Comparison of ENCODE assay signal across 22 mouse cellular contexts in genomic region chr6:92559261-92559660, GRCm38 (mm10).
DNase-seq lines count a peak whose midpoint lies in the region; ATAC-seq and TF ChIP-seq lines count a peak whose summit lies in the region.
"Had no signal": no experiment of that assay in that cellular context is flagged by ENCODE, and none has a peak within 500 bp of the region (broad histone marks: within the 10 kb centered on the region; RNA-seq: fewer than 3 reads in every experiment).

No protein-coding gene starts in this region.

- no peaks in the 10 kb centered on the region for H3K27me3 ChIP-seq in intestine, postnatal 0 days (replicated peaks; ENCODE audit: control insufficient read depth, insufficient read depth, low read length)
- no peaks in the 10 kb centered on the region for H3K27me3 ChIP-seq in intestine, embryonic 15.5 days (replicated peaks)
- no peaks in the 10 kb centered on the region for H3K27me3 ChIP-seq in lung, postnatal 0 days (replicated peaks; ENCODE audit: insufficient read depth, low read length)
- H3K27me3 ChIP-seq: embryonic facial prominence, embryonic 12.5 days; forebrain, embryonic 12.5 days; hindbrain, embryonic 12.5 days; limb, embryonic 15.5 days; liver, embryonic 15.5 days; midbrain, embryonic 12.5 days had no signal

- H3K9me3 ChIP-seq in intestine, postnatal 0 days (ENCODE audit: control insufficient read depth), result no peaks in the 10 kb centered on the region
- H3K9me3 ChIP-seq in intestine, embryonic 15.5 days, result no peaks in the 10 kb centered on the region
- H3K9me3 ChIP-seq in lung, postnatal 0 days (ENCODE audit: low read length), result no peaks in the 10 kb centered on the region
- no peaks in the 10 kb centered on the region for H3K9me3 ChIP-seq in ES-E14 (ENCODE audit: control insufficient read depth, insufficient read depth, low read depth, low read length)
- H3K9me3 ChIP-seq: embryonic facial prominence, embryonic 12.5 days; forebrain, embryonic 12.5 days; hindbrain, embryonic 12.5 days; limb, embryonic 15.5 days; liver, embryonic 15.5 days; midbrain, embryonic 12.5 days had no signal

- 88% methylated on average over 1 of the region's 1 CpGs for WGBS in intestine, postnatal 0 days
- WGBS in intestine, embryonic 15.5 days, result 100% methylated on average over 1 of the region's 1 CpGs
- 100% methylated on average over 1 of the region's 1 CpGs for WGBS in lung, postnatal 0 days

- no peaks in the 10 kb centered on the region for H3K36me3 ChIP-seq in intestine, postnatal 0 days (ENCODE audit: control insufficient read depth, insufficient read depth)
- H3K36me3 ChIP-seq in intestine, embryonic 15.5 days, result no peaks in the 10 kb centered on the region
- no peaks in the 10 kb centered on the region for H3K36me3 ChIP-seq in lung, postnatal 0 days (ENCODE audit: insufficient read depth, low read length)
- H3K36me3 ChIP-seq in ES-E14 (ENCODE audit: control insufficient read depth, insufficient read depth, low read length, poor library complexity, severe bottlenecking), result no peaks in the 10 kb centered on the region
- H3K36me3 ChIP-seq: embryonic facial prominence, embryonic 12.5 days; forebrain, embryonic 12.5 days; hindbrain, embryonic 12.5 days; limb, embryonic 15.5 days; liver, embryonic 15.5 days; midbrain, embryonic 12.5 days had no signal

- H3K4me1 ChIP-seq in intestine, postnatal 0 days (replicated peaks; ENCODE audit: control insufficient read depth, insufficient read depth, low read length), result no peaks in the 10 kb centered on the region
- no peaks in the 10 kb centered on the region for H3K4me1 ChIP-seq in intestine, embryonic 15.5 days (replicated peaks)
- H3K4me1 ChIP-seq in lung, postnatal 0 days (ENCODE audit: insufficient read depth, low read depth, low read length), result peaks cover 4% of the 10 kb centered on the region; the same call in 1 of the 2 replicates
- H3K4me1 ChIP-seq in ES-E14 (ENCODE audit: control insufficient read depth in 2 of 2, insufficient read depth in 2 of 2, low read length in 2 of 2, poor library complexity in 1 of 2), result no peaks in the 10 kb centered on the region
- H3K4me1 ChIP-seq: forebrain, embryonic 12.5 days; hindbrain, embryonic 12.5 days; limb, embryonic 15.5 days; liver, embryonic 15.5 days; midbrain, embryonic 12.5 days had no signal

- H3K27ac ChIP-seq in intestine, postnatal 0 days (ENCODE audit: low read depth, low read length), result no peak overlapping the region
- no peak overlapping the region for H3K27ac ChIP-seq in intestine, embryonic 15.5 days
- H3K27ac ChIP-seq in lung, postnatal 0 days (ENCODE audit: low read length), result no peak overlapping the region
- no peak overlapping the region for H3K27ac ChIP-seq in ES-E14 (ENCODE audit: insufficient read depth, low read depth, low read length, poor library complexity, severe bottlenecking)
- H3K27ac ChIP-seq: embryonic facial prominence, embryonic 12.5 days; forebrain, embryonic 12.5 days; hindbrain, embryonic 12.5 days; left cerebral cortex, adult 2 months; limb, embryonic 15.5 days; liver, embryonic 15.5 days; midbrain, embryonic 12.5 days had no signal

- no peak for TF ChIP-seq EP300 in lung, postnatal 0 days (IDR thresholded peaks at IDR 0.05)

- no peak overlapping the region for H3K4me2 ChIP-seq in intestine, postnatal 0 days (replicated peaks; ENCODE audit: low read depth)
- no peak overlapping the region for H3K4me2 ChIP-seq in intestine, embryonic 15.5 days (replicated peaks)
- no peak overlapping the region for H3K4me2 ChIP-seq in lung, postnatal 0 days (replicated peaks; ENCODE audit: low read depth, low read length)
- H3K4me2 ChIP-seq: embryonic facial prominence, embryonic 12.5 days; forebrain, embryonic 12.5 days; hindbrain, embryonic 12.5 days; limb, embryonic 15.5 days; liver, embryonic 15.5 days; midbrain, embryonic 12.5 days had no signal

- no peak overlapping the region for H3K4me3 ChIP-seq in intestine, postnatal 0 days (ENCODE audit: low read depth, low read length)
- H3K4me3 ChIP-seq in intestine, embryonic 15.5 days (replicated peaks), result no peak overlapping the region
- H3K4me3 ChIP-seq in lung, postnatal 0 days (ENCODE audit: low read depth, low read length), result no peak overlapping the region
- no peak overlapping the region for H3K4me3 ChIP-seq in ES-E14 (ENCODE audit: insufficient read depth in 1 of 2, low read depth in 1 of 2, low read length in 2 of 2, poor library complexity in 1 of 2, severe bottlenecking in 1 of 2)
- H3K4me3 ChIP-seq: embryonic facial prominence, embryonic 12.5 days; forebrain, embryonic 12.5 days; hindbrain, embryonic 12.5 days; left cerebral cortex, adult 2 months; limb, embryonic 15.5 days; liver, embryonic 15.5 days; midbrain, embryonic 12.5 days had no signal

- ATAC-seq in intestine, postnatal 0 days, result no peak
- ATAC-seq in intestine, embryonic 15.5 days, result no peak
- no peak for ATAC-seq in lung, postnatal 0 days
- ATAC-seq: activated CD4-positive, CD25-positive, alpha-beta regulatory T cell, adult 4 months had no signal

- DNase-seq in lung, postnatal 0 days (ENCODE audit: low spot score), result no peak
- DNase-seq in lung, postnatal 10 days, result no peak
- DNase-seq in ES-E14 (ENCODE audit: low read depth, low spot score), result peak; percentile 34
- DNase-seq in spleen, postnatal 10 days (ENCODE audit: low spot score in 2 of 2), result no peak
- no peak for DNase-seq in left cerebral cortex, adult 11 months (ENCODE audit: low spot score)
- DNase-seq: adrenal gland, adult 8-10 months; cerebellum, adult 18-20 months; cerebellum, postnatal 14 days; gastrocnemius, postnatal 36 days; kidney, postnatal 36 days; left cerebral cortex, postnatal 4 days; lung, postnatal 14 days had no signal

- TF ChIP-seq CTCF in intestine, postnatal 0 days (IDR thresholded peaks at IDR 0.05; ENCODE audit: low read depth), result 0 out of 2 replicates have a peak, but pooled peaks have one; percentile 12
- peak; percentile 27; the same call in 1 of the 2 replicates for TF ChIP-seq CTCF in lung, postnatal 0 days (IDR thresholded peaks at IDR 0.05)

- in situ Hi-C loops in ES-E14 (cut with MboI; ENCODE audit: low sequenced_read_pairs in 2 of 2, unreplicated experiment in 2 of 2), result loop anchor here in 1 of 2 experiments (25.0 kb wide), 1 partner anchor 272 kb away; no protein-coding TSS in a partner anchor

- H3K9ac ChIP-seq in intestine, postnatal 0 days (ENCODE audit: low read depth, low read length), result no peak overlapping the region
- no peak overlapping the region for H3K9ac ChIP-seq in intestine, embryonic 15.5 days
- no peak overlapping the region for H3K9ac ChIP-seq in lung, postnatal 0 days (replicated peaks; ENCODE audit: low read depth)
- no peak overlapping the region for H3K9ac ChIP-seq in ES-E14 (ENCODE audit: insufficient read depth, low read depth, low read length, poor library complexity, severe bottlenecking)
- H3K9ac ChIP-seq: embryonic facial prominence, embryonic 12.5 days; forebrain, embryonic 12.5 days; hindbrain, embryonic 12.5 days; limb, embryonic 15.5 days; liver, embryonic 15.5 days; midbrain, embryonic 12.5 days had no signal

TF ChIP-seq in ES-E14, 5 proteins besides CTCF, POLR2A, EP300 and RAD21:
- TF ChIP-seq HCFC1 (IDR thresholded peaks at IDR 0.05; ENCODE audit: borderline replicate concordance, insufficient read depth, low read length), result no peak
- no peak for TF ChIP-seq ZNF384 (IDR thresholded peaks at IDR 0.05; ENCODE audit: low read depth, low read length)
- peak; percentile 96 for TF ChIP-seq ZC3H11A (IDR thresholded peaks at IDR 0.05; ENCODE audit: borderline replicate concordance, low read depth, low read length)
- TF ChIP-seq MAFK (IDR thresholded peaks at IDR 0.05; ENCODE audit: insufficient read depth, low read depth, low read length), result no peak
- TF ChIP-seq CHD2 (IDR thresholded peaks at IDR 0.05; ENCODE audit: low read depth, low read length), result no peak
